ENCODE assay signal across 33 mouse cellular contexts in the genomic region with DNA sequence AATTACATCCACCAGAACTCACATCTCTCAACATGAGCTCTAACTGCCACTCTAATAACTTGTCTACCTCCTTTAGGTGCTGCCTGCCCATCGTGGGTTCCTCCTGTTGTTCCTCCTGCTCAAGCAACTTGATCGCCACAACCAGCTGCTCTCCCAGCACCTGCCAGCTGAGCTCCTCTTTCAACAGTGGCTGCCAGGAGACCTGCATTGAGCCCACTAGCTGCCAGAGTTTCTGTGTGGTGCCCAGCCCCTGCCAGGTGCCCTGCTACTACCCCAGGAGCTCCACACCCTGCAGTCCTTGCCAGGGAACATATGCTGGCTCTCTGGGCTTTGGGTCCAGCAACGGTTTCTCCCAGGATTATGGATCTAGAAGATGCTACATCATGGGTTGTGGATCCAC. TPM values are rescaled to one million over a fixed set of nuclear protein-coding genes. Genes with fewer than 3 reads are reported as not detected.
DNase-seq lines count a peak whose midpoint lies in the region; ATAC-seq lines count a peak whose summit lies in the region.
"Had no signal": no experiment of that assay in that cellular context is flagged by ENCODE, and none has a peak within 500 bp of the region (broad histone marks: within the 10 kb centered on the region; RNA-seq: fewer than 3 reads in every experiment).

A gene (plus strand): TSS at position 150 of the 400 bp plus-strand sequence.

- no peaks in the 10 kb centered on the region for H3K9me3 ChIP-seq in forebrain, embryonic 12.5 days
- H3K9me3 ChIP-seq in hindbrain, embryonic 12.5 days (replicated peaks), result no peaks in the 10 kb centered on the region
- H3K9me3 ChIP-seq: embryonic facial prominence, embryonic 15.5 days; forebrain, embryonic 15.5 days; heart, embryonic 10.5 days; heart, embryonic 13.5 days; hindbrain, embryonic 15.5 days had no signal

- no peak for ATAC-seq in forebrain, embryonic 12.5 days (ENCODE audit: low FRiP score)
- no peak for ATAC-seq in CD4-positive, CD25-positive, alpha-beta regulatory T cell, adult 4 months
- no peak for ATAC-seq in hindbrain, embryonic 12.5 days (ENCODE audit: low FRiP score)
- ATAC-seq: forebrain, embryonic 15.5 days; intestine, postnatal 0 days had no signal

- no peak within 1 kb of the TSS for H3K4me3 ChIP-seq in forebrain, embryonic 12.5 days (replicated peaks)
- H3K4me3 ChIP-seq in hindbrain, embryonic 12.5 days, result no peak within 1 kb of the TSS
- H3K4me3 ChIP-seq: embryonic facial prominence, embryonic 15.5 days; forebrain, embryonic 15.5 days; heart, adult 2 months; heart, embryonic 10.5 days; heart, embryonic 13.5 days; hindbrain, embryonic 15.5 days had no signal

- no peaks in the 10 kb centered on the region for H3K4me1 ChIP-seq in forebrain, embryonic 12.5 days
- no peaks in the 10 kb centered on the region for H3K4me1 ChIP-seq in hindbrain, embryonic 12.5 days
- H3K4me1 ChIP-seq: embryonic facial prominence, embryonic 15.5 days; forebrain, embryonic 15.5 days; heart, embryonic 10.5 days; heart, embryonic 13.5 days; hindbrain, embryonic 15.5 days had no signal

- no peaks in the 10 kb centered on the region for H3K27me3 ChIP-seq in forebrain, embryonic 12.5 days
- H3K27me3 ChIP-seq in hindbrain, embryonic 12.5 days, result no peaks in the 10 kb centered on the region
- H3K27me3 ChIP-seq: embryonic facial prominence, embryonic 15.5 days; forebrain, embryonic 15.5 days; heart, embryonic 13.5 days; hindbrain, embryonic 15.5 days had no signal

- peak; percentile 6 to 17 for DNase-seq in cerebellum, postnatal 14 days
- DNase-seq in cerebellum, adult 11-12 months, result no peak
- peak; percentile 73 for DNase-seq in gastrocnemius, adult 18-20 months (ENCODE audit: low spot score)
- peak; percentile 24 to 70 for DNase-seq in gastrocnemius, adult 8-10 months (ENCODE audit: low spot score in 2 of 2)
- DNase-seq in gastrocnemius, postnatal 25 days, result peak; percentile 69
- DNase-seq: adrenal gland, adult 2 months; adrenal gland, postnatal 14 days; B cell, adult 2 months; cerebellum, adult 18-20 months; cerebellum, adult 9-10 months; embryo, embryonic 11 days; heart, adult 2 months; heart, postnatal 14 days; heart, postnatal 4 days; kidney, adult 2 months had no signal

- H3K27ac ChIP-seq in forebrain, embryonic 12.5 days, result no peak within 1 kb of the TSS
- no peak within 1 kb of the TSS for H3K27ac ChIP-seq in hindbrain, embryonic 12.5 days
- H3K27ac ChIP-seq: embryonic facial prominence, embryonic 15.5 days; forebrain, embryonic 15.5 days; heart, adult 2 months; heart, embryonic 10.5 days; heart, embryonic 13.5 days; hindbrain, embryonic 15.5 days had no signal

- no peak within 1 kb of the TSS for H3K4me2 ChIP-seq in forebrain, embryonic 12.5 days
- no peak within 1 kb of the TSS for H3K4me2 ChIP-seq in hindbrain, embryonic 12.5 days (replicated peaks)
- H3K4me2 ChIP-seq: embryonic facial prominence, embryonic 15.5 days; forebrain, embryonic 15.5 days; heart, embryonic 13.5 days; hindbrain, embryonic 15.5 days had no signal

- H3K9ac ChIP-seq in forebrain, embryonic 12.5 days, result no peak within 1 kb of the TSS
- no peak within 1 kb of the TSS for H3K9ac ChIP-seq in hindbrain, embryonic 12.5 days
- H3K9ac ChIP-seq: embryonic facial prominence, embryonic 15.5 days; forebrain, embryonic 15.5 days; heart, embryonic 13.5 days; hindbrain, embryonic 15.5 days had no signal

- H3K36me3 ChIP-seq in forebrain, embryonic 12.5 days (replicated peaks), result no peaks in the 10 kb centered on the region
- H3K36me3 ChIP-seq in hindbrain, embryonic 12.5 days, result no peaks in the 10 kb centered on the region
- H3K36me3 ChIP-seq: embryonic facial prominence, embryonic 15.5 days; forebrain, embryonic 15.5 days; heart, embryonic 10.5 days; heart, embryonic 13.5 days; hindbrain, embryonic 15.5 days had no signal

- WGBS in forebrain, embryonic 12.5 days, result 93% methylated on average over 3 of the region's 3 CpGs
- 91% methylated on average over 3 of the region's 3 CpGs for WGBS in hindbrain, embryonic 12.5 days

RNA-seq across cellular contexts. Expression of the gene that starts here (rescaled TPM):
- total RNA-seq in gastrocnemius, adult 18-20 months (2021), result under 1 TPM in 1 of 2 experiments, not detected in 1; 0.66 TPM
- not detected for total RNA-seq in gastrocnemius, adult 8-10 months (2022)
- not detected for total RNA-seq in gastrocnemius, postnatal 25 days (2021)
- polyA plus RNA-seq in forebrain, embryonic 12.5 days (2016; fragmentation: Nextera tagmentation; extraction: Ambion mirVana), result not detected in 2 replicates
- not detected for polyA plus RNA-seq in CD4-positive, CD25-positive, alpha-beta regulatory T cell, adult 4 months (2017; shearing (Covaris generic))
- not detected in 2 replicates for polyA plus RNA-seq in hindbrain, embryonic 12.5 days (2016; fragmentation: Nextera tagmentation; extraction: Ambion mirVana)
- total RNA-seq: adrenal gland, adult 2 months; adrenal gland, postnatal 14 days; adrenal gland, postnatal 4 days; granulocyte monocyte progenitor cell, adult 5-6 weeks; heart, adult 2 months; heart, postnatal 14 days; heart, postnatal 4 days; MEL had no signal
- polyA plus RNA-seq: adrenal gland, adult 2 months; cortical plate, adult 2 months; embryonic facial prominence, embryonic 11.5 days; embryonic facial prominence, embryonic 15.5 days; forebrain, embryonic 11.5 days; forebrain, embryonic 15.5 days; heart, adult 2 months; heart, embryonic 10.5 days; heart, embryonic 13.5 days; heart, embryonic 16.5 days; hindbrain, embryonic 11.5 days; hindbrain, embryonic 15.5 days; intestine, embryonic 14.5 days; intestine, postnatal 0 days; kidney, adult 2 months had no signal

Comparison
In these comparisons a context has a peak if more than half of its experiments do, and no peak if none do; other contexts are left out.
1. Peak in DNase-seq in gastrocnemius, adult 18-20 months; RNA of the gene not detected or under 1 TPM.
2. Peak in DNase-seq in gastrocnemius, adult 8-10 months; RNA of the gene not detected or under 1 TPM.
3. Peak in DNase-seq in gastrocnemius, postnatal 25 days; RNA of the gene not detected or under 1 TPM.